Mouse (Mus musculus): Measurements from ENCODE around the gene Etnk1.

- TF ChIP-seq KAT2A (IDR thresholded peaks at IDR 0.05; ENCODE audit: insufficient replicate concordance, low read length) (no peak), POLR2A (IDR thresholded peaks at IDR 0.05; ENCODE audit: low read depth, low read length) (no peak), MEF2A (IDR thresholded peaks at IDR 0.05; ENCODE audit: borderline replicate concordance, low read depth, low read length) (no peak), EP300 (IDR thresholded peaks at IDR 0.05; ENCODE audit: low read length) (no peak), ETS1 (conservative IDR thresholded peaks at IDR 0.05; ENCODE audit: low read depth, low read length) (no peak), USF1 (IDR thresholded peaks at IDR 0.05; ENCODE audit: low read depth, low read length) (no peak), CTCF (conservative IDR thresholded peaks at IDR 0.05 in 1 of 2, IDR thresholded peaks at IDR 0.05 in 1 of 2; ENCODE audit: low read depth in 2 of 2, low read length in 2 of 2) (no peak), TCF12 (IDR thresholded peaks at IDR 0.05; ENCODE audit: low read depth, low read length) (no peak)
Observed at GRCm38 (mm10) chr6:143169385-143169784, 2.4 kb downstream of the Etnk1 start.

All from CH12.LX (cell line).